Mouse (Mus musculus): ENCODE results near the gene Lrrc74a.

Lrrc74a gene

GRCm38 (mm10) chr12:86734319-86734810 lies at the start of gene Lrrc74a:
TSS of gene Lrrc74a (plus strand) at chr12:86734369.
- in situ Hi-C loops (cut with MboI, MseI), result no loop called here

GRCm38 (mm10) chr12:86685275-86685674 lies 48.9 kb upstream of the Lrrc74a start:
- in situ Hi-C loops (cut with MboI, MseI), result no loop called here

GRCm38 (mm10) chr12:86686551-86687330 lies 47.4 kb upstream of the Lrrc74a start:
- in situ Hi-C loops (cut with MboI, MseI), result no loop called here

- in situ Hi-C loops (cut with MboI, MseI), result no loop called here
Observed at GRCm38 (mm10) chr12:86687445-86687955, 46.7 kb upstream of the Lrrc74a start.

- in situ Hi-C loops (cut with MboI, MseI), result no loop called here
Observed at GRCm38 (mm10) chr12:86687971-86688573, 46.1 kb upstream of the Lrrc74a start.

GRCm38 (mm10) chr12:86688917-86689316 lies 45.3 kb upstream of the Lrrc74a start:
- in situ Hi-C loops (cut with MboI, MseI), result no loop called here

GRCm38 (mm10) chr12:86690700-86691485 lies 43.3 kb upstream of the Lrrc74a start:
- in situ Hi-C loops (cut with MboI, MseI), result no loop called here

- in situ Hi-C loops (cut with MboI, MseI), result no loop called here
Observed at GRCm38 (mm10) chr12:86692471-86693356, 41.5 kb upstream of the Lrrc74a start.

- in situ Hi-C loops (cut with MboI, MseI), result no loop called here
Observed at GRCm38 (mm10) chr12:86693389-86693788, 40.8 kb upstream of the Lrrc74a start.

- in situ Hi-C loops (cut with MboI, MseI), result no loop called here
Observed at GRCm38 (mm10) chr12:86694441-86694840, 39.7 kb upstream of the Lrrc74a start.

GRCm38 (mm10) chr12:86697996-86698395 lies 36.2 kb upstream of the Lrrc74a start:
- in situ Hi-C loops (cut with MboI, MseI), result no loop called here

GRCm38 (mm10) chr12:86698537-86698936 lies 35.6 kb upstream of the Lrrc74a start:
- in situ Hi-C loops (cut with MboI, MseI), result no loop called here

- in situ Hi-C loops (cut with MboI, MseI), result no loop called here
Observed at GRCm38 (mm10) chr12:86699965-86700926, 33.9 kb upstream of the Lrrc74a start.

- in situ Hi-C loops (cut with MboI, MseI), result no loop called here
Observed at GRCm38 (mm10) chr12:86700927-86701310, 33.2 kb upstream of the Lrrc74a start.

- in situ Hi-C loops (cut with MboI, MseI), result no loop called here
Observed at GRCm38 (mm10) chr12:86701491-86701890, 32.7 kb upstream of the Lrrc74a start.

- in situ Hi-C loops (cut with MboI, MseI), result no loop called here
Observed at GRCm38 (mm10) chr12:86702690-86703089, 31.5 kb upstream of the Lrrc74a start.

- in situ Hi-C loops (cut with MboI, MseI), result no loop called here
Observed at GRCm38 (mm10) chr12:86705843-86706242, 28.3 kb upstream of the Lrrc74a start.

- in situ Hi-C loops (cut with MboI, MseI), result no loop called here
Observed at GRCm38 (mm10) chr12:86714026-86714425, 20.1 kb upstream of the Lrrc74a start.

GRCm38 (mm10) chr12:86715401-86715800 lies 18.8 kb upstream of the Lrrc74a start:
- in situ Hi-C loops (cut with MboI, MseI), result no loop called here

- in situ Hi-C loops (cut with MboI, MseI), result no loop called here
Observed at GRCm38 (mm10) chr12:86716962-86717361, 17.2 kb upstream of the Lrrc74a start.

Measured in T-helper 1 cell (primary cell).